Mouse (Mus musculus) right cerebral cortex, postnatal 36 days (tissue): ENCODE results near the gene Prmt7.

Experiments
- DNase-seq, 2 experiments: peaks; one replicate each; pipeline ENCODE4 v3.0.0; 2022; ENCODE audit warnings: low spot score in 2 of 2, mixed read lengths in 1 of 2

Prmt7 gene

DNA sequence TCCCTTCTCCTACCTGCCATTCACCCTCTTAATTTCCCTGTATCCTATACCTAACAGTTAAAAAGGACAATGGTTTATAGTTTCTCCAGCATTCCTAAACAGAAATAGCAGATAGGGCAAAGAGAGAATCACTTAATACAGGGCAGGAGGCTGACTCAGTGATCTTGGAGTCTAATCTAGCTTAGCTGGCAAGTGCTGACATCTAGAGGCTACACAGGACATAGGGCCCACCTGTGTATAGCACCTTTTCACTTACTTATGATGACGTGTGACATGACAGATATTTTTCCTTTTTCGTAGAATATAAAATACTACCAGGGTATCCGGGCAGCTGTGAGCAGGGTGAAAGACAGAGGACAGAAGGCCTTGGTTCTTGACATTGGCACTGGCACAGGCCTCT, 8.9 kb downstream of the Prmt7 start:
- no peak for DNase-seq

DNA sequence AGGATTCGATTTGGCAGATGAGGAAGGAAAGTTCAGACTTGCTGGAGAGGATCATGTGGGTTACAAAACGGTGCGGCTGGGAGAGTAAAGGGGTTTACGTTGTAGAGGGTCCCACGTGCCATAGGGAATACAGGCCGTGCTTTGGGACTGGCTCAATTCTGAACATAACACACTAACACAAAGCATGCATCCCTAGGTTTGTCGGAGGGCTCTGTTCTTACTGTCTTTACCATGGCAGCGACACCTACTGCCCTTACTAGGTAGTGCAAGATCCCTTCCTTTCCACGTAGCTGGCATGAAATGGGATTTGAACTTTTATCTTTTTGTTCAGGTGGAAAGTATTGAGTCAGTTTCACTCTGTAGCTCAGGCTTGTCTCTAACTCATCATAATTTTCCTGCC, 15.9 kb downstream of the Prmt7 start:
- DNase-seq, result no peak

DNA sequence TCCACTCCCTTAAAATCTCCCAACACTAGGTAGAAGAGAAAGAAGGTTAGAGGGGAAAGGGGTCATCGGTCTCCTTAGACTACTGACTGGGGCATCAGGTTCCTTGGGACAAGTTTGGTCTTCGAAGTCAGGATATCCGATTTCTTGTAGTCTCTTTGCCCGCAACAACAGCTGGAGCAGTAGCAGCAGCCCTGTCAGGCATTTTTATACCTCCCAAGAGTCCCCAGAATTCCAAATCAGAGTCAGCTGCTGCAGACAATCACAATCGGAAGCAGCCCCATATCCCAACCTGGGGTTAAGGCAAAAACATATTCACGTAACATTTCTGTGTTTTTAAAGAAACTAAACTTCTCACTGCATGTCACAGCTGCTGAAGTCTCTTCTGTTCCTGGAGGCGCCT, 20.8 kb downstream of the Prmt7 start:
- DNase-seq, result no peak

DNA sequence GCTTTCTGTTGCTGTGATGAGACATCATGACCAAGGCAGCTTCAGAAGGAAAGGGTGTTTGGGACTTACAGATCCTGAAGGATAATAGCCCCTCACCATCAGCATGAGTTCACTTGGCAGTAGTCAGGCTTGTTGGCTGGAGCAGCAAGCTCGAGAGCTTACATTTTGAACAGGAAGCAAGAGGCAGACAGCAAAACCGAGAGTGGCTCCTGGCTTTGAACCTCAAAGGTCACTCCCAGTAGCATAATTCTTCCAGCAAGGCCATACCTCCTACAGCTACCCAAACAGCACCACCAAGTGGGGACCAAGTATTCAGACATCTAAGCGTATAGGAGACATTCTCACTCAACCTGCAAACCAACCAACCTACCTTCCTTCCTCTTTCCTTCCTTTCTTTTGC, 22.0 kb downstream of the Prmt7 start:
- DNase-seq, result no peak

DNA sequence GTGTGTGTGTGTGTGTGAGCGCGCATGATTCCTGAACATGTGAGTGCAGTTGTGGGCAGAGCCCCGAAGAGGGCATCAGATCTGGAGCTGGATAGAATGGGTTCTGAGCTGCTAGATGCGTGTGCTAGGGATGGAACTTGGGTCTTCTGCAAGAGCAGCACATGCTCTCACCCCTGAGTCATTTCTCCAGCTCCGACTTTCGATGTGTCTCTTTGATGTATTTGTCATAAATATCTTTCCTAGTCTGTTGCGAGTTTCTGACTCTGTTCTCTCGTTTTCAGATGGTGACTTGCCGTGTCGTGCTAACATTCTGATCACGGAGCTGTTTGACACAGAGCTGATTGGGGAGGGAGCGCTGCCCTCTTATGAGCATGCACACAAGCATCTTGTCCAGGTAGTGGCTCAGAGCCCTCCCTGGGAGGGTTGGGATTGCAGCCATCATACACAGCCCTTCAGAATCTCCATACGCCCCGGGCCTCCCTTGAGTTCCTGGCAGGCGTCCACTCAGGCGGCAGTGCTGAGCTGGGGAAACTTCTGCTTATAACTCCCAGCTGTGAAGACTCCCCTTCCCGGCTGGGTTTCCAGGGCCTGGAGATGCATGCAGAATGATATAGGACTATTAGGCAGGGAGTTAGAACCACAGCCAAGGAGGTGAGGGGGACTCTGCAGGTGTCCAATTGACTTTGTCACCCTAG, 24.0 kb downstream of the Prmt7 start:
- no peak for DNase-seq

DNA sequence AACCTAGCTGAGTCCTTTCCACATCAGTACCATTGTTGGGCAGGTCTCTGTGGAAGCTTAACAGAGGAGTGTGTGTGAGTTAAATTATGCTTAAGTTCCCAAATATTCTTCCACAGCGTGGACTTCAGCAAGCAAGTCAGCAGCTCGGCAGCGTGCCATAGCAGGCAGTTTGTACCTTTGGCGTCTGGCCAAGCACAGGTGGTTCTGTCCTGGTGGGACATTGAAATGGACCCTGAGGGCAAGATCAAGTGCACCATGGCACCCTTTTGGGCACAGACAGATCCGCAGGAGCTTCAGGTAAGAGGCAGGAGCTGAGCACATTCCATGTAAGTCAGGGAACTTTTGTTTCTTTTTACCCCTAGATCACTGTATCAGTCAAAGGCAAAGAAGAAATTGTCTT, 26.4 kb downstream of the Prmt7 start:
- DNase-seq, result no peak

DNA sequence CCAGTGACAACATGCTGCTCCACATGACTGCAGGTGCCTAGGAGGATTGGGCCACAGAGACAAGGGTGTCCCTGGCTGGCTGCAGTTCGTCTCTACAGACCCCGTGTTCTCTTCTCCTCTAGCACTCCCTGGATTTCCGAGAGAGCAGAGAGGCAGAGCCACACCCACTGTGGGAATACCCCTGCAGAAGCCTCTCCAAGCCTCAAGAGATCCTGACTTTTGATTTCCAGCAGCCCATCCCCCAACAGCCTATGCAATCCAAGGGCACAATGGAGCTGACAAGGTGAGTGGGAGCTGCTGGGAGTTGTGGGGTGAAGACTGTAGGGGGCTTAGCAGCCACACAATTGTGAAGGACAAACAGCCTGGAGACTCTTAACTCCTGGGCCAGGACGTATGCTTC, 39.5 kb downstream of the Prmt7 start:
- no peak for DNase-seq

DNA sequence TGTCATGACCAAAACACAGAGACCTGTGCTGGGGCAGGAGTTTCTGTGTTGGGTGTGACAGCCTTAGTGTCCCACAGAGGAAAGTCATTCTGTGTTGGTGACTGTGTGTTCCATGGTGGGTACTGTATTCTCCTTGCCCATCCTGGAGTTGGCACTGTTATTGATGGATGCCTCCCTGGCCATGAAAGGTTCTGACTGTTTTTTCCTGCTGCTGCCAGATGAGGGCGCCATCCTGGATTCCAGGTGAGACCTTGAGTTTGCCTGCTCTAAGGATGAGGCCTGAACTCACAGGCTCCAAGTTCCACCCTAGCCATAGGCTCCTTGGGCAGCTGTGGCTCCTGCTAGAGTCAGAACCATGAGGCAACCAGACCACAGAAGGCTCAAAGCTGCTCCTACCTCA, 47.4 kb downstream of the Prmt7 start:
- no peak for DNase-seq

DNA sequence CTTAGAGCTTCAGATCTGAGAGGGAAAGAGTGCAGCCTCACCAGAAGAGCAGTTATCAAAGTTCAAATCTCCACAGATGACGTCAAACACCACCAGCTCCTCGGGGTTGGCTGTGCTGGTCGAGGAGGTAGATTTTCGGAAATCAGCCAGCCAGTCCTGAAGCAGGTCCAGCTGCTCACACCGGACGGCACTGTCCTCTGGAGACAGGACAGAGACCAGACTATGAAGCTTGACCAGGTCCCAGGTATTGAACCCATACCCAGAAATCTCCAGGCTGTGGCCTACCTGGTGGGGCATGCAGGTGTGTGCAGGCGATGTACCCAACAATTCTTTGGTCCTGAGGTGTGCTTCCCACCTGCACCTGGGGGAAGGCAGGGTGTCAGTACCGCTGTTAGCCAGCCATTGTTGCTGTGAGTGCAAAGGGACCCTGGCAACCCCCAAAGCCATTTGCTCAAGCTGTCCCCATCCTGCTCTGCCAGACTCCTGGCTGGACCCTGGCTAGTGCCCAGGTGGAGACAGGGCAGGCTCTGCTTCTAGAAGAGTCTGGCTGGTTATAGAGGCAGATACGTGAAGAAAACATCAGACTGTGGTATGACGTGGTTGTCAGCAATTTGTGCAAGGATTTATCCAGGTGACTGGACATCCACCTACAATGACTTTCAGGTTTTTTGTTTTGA, 49.0 kb downstream of the Prmt7 start:
- no peak for DNase-seq

DNA sequence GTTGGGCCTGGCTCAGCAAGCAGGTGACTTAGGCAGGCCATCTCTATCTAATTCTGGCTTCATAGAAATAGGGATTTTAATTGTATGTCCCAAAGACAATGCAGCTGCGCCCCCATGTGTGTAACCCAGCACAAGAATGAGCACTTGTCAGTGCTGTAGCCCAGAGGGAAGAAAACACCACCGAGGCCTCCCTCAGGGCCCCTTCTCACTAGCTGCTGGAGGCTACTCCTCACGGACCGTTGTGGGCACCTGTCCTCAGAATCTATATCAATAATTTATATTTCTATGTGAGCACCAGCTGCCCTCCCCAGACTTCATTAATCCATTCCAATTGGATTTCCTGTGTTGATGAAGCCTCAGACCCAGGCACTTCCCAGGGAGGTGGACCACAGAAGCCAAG, 50.2 kb downstream of the Prmt7 start:
- DNase-seq, result no peak

DNA sequence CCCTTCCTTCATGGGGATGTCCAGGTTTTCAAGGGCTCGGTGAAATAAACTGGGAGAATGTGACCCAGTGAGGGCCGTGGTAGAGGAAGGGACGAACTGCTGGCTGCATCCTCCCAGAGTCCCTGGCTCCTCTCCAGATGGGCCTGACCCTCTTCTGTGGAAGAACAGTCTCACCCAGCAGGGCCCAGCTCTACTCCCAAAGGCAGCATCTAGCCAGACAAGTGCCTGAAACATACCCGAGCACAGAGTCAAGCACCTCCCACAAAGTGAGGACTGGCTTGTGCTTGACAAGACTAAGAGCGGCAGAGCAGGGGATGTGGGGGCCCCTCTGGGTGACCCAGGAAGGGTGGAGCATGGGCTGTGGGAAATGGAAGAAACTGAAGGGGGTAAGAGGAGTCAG, 51.6 kb downstream of the Prmt7 start:
- no peak for DNase-seq

DNA sequence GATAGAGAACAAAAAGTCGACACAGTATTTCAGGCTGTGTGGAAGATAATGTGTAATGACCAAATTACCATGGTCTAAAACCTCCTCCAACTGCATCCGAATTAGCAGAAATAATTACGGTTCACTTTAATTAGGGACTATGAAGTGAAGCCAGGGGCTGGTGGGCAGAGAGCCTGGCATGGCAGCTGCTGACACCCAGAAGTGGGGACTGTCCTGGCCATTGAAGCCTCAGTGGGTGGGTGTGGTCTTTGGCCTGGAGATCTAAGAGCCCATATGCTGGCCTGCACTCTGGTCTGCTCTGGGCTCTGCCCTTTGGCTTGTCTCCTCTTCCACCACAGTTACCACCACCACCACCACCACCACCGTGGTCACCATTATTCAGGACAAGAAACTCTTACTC, 53.2 kb downstream of the Prmt7 start:
- no peak for DNase-seq

DNA sequence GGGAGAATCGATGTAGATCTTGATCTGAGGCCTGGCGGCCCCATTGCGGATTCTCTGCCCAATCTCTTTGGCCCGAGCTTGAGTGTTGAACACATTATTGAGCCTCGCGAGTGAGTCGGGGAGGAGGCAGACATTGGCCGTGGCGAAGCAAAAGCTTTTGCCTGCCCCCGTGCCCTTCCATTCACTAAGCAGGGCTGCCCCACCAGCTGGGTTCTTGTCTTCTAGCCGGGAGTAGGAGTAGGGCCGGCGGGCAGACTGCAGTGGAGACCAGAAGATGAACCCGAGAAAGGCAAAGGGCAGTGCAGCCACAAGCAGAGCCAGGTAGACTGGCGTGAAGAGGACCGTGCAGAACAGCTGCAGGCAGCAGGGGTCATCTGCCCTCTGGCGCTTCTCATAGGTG, 54.7 kb downstream of the Prmt7 start:
- DNase-seq, result no peak

DNA sequence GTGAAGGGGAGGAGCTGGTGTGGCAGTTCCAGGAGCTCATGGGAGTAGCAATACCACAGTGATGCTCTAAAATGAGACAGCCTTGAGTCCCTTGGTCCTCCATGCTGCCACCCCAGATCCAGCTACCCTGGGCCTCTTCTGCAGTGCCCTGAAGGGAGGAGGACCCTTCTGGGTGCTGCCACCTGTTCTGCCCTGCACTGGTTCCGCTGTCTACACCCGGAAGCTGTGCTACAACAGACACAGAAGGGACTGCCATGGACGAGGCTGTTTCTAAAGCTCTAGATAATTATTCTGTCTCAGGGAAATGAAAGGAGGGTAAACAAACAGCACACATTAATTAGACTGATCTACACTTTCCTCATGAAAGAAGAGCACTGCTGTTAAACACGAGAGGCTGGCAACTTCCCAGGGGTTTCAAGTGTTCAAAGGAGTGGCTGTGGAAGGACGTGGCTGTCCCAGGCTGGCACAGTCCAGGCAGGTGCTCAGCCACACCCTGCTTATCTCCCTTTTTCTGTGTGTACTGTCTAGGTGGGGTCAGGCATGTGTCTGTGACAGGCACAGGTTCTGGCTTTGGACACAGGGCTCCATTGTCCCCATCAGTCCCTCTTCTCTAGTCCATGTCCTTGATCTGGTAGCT, 58.1 kb downstream of the Prmt7 start:
- DNase-seq, result no peak

DNA sequence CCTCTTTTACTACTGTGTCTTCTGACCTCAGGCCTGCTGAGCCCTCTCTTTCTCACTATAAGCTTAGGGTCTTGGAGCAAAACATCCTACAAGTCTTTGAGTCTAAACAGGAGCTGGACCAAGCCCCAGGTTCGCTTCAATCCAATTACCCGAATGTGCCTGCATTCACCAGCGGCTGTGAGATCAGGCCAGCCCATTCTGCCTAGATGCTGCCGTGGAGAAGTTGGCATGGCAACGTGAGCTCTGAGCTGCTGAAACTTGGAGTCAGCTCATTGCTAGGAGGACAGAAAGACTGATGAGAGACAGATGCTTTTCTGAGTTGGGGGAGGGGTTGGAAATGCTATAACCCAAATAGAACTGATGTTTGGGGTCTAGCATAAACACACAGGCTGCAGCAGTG, 60.1 kb downstream of the Prmt7 start:
- peak; percentile 61 to 77 for DNase-seq

DNA sequence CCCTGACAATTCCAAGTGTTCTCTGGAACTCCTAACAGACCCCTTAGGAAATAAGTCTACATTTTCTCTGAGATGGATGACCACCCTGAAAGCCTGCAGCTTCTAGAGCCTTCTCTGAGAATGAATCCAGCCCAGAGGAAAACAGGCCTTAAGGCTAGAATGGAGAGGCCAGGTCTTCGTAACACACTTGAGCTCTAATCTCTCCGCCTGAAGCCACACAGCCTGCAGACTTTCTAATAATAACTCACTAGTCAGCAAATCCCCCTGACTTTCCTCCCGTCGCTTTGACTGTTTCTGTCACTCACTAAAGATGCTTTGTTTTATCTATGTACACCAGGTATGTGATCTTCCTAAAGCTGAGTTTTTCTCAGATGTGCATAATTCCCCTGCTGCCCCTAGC, 60.6 kb downstream of the Prmt7 start:
- DNase-seq, result no peak

DNA sequence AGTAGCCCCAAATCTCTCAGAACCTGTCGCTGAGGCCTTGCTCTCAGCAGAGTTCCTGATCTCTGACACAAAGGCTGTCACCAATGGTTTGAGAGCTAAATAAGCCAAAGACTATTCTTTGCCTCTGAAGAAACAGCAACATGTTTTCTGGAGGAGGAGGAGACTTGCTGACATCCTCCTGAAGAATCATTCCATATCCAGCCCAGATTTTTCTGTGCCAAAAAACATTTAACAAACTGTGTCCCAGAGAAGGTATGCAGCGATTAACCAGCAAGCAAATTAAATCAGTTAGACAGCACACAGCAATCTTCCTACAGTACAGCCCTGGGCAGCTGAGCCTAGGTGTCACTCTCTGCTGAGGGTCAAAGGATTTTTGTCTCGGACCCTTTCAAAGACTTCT, 62.7 kb downstream of the Prmt7 start:
- no peak for DNase-seq

DNA sequence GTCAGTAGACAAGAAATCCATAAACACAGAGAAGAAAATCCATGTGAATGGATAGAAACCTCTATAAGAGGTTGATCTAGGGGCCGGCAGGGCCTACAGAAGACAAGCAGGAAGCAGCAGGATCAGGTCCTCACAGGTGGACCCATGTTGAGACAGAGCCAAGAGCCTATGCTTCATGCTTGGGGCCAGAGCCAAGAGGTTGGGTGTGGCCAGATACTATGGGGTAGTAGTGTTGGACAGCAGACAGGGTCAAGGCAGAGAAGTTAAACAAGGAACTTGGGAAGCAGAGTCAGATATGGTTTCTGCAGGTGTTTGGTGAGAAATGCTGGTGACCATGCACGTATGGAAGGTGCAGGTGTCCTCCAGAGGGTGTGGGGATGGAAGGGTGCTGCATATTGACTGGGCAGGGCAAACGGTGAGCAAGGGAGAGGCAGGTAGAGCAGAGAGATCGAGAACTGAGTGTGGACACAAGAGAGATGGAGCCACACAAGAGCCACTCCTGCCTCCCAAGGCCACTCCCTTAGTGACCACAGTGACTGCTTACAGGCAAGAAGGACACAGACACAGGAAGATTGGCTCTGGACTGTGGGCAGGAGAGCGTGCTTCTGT, 66.1 kb downstream of the Prmt7 start:
- DNase-seq, result no peak

DNA sequence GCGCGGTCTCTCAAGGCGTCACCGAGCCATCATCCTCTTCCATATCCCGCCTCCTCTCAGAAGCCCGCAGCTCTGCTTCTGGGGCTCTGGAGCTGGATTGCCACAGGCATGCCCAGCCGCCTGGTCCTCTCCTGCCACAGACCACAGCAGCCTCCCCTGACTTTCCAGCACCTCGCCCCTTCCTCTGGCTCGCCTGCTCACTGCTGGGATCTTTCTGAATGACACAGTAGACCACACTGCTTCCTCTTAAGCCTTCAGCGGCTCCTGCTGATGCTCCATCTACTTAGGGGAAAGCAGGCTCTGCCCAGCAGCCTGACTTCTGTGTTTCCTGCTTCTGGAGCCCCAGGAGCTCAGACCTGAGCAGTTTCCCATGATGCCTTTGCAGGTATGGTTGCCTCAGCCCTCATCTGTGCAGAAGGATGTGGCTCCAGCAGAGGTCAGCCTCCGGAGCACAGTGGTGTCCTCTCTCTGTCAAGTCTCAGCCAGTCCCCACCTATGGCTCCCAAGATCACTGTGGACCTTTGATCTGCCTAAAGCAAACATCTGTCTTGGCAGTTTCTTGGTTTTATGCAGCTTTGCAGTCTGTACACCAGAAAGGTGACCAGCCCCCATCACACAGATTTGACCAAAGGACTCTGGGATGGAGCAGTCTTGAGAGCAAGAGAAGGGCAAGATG, 67.8 kb downstream of the Prmt7 start:
- DNase-seq, result no peak

DNA sequence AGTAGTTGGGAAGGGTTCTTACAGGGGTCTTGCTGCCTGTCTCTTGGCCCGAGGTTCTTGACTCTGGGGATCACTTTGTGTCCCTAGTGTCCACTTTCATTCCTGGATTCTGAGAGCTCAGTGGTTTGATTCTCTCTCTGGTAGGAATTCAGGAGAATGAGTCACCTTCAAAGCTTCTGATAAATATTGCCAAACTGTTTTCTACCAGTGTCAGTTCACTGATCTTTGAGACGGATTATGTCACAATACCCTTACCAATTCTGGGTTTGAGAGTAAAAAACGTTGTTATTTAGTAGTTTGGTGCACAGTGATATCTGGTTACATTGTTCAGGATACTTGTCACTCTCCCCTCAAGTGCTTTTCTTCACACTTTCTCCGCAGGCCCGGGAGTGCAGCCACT, 69.4 kb downstream of the Prmt7 start:
- DNase-seq, result no peak

DNA sequence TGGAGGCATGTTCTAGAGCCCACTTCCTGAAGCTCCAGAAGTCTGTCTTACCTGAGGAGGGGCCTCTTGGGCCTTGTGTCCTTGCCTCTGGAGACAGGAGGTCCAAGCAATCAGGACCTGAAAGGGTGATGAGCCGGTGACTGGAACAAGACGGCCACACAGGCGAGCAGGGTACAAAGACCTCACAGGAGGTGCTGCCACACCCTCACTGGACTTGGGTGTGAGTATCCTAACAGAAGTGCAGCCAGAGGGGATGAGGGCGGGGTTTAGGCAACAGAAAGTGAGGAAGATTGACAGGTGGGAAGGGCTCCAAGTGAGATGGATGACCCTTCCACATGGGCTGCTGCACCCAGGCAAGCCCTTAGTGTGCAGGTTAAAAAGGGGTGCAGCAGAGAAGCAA, 70.1 kb downstream of the Prmt7 start:
- no peak for DNase-seq

DNA sequence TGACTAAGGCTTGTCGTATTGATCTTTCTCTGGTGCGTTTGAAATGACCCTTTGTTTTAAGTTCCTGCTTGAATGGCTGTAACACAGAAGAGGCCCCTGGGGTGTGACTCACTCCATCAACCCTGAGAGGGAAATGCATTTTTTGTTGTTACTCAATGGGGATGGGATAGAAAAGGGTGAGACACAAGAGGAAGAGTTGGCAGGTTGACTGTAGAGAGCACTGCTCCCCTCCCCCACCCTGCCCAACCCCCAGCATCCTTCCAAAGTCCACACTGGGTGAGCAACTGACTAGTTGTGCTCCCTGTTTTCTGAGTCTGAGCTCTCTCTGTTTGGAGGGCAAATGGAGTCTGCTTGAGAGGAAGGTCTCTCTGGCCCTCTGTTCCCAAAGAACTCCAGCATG, 76.7 kb downstream of the Prmt7 start:
- DNase-seq, result no peak
